Mouse (Mus musculus) liver, embryonic 12.5 days (tissue): ENCODE measurements around the gene Slc22a16. TPM values are rescaled to one million over a fixed set of nuclear protein-coding genes. Genes with fewer than 3 reads are reported as not detected.

ENCODE experiments used
- ATAC-seq: fragments of 200-750 bp; cut with Nextera tagmentation; 2 replicates; pipeline ENCODE4 v1.8.0; 2017; ENCODE audit warnings: moderate number of reproducible peaks, mild to moderate bottlenecking, moderate library complexity
- H3K27ac ChIP-seq: fragments of 300-500 bp; sonication (generic); 2 replicates; pipeline ENCODE4 v1.5.1; 2016; ENCODE audit warnings: mild to moderate bottlenecking
- H3K27me3 ChIP-seq: fragments of 300-500 bp; sonication (generic); replicated peaks from 2 replicates; pipeline ENCODE4 v1.6.1; 2016; ENCODE audit warnings: mild to moderate bottlenecking, moderate library complexity
- H3K36me3 ChIP-seq: fragments of 300-500 bp; sonication (generic); 2 replicates; pipeline ENCODE4 v1.6.1; 2016; ENCODE audit warnings: mild to moderate bottlenecking, moderate library complexity
- H3K4me1 ChIP-seq: fragments of 300-500 bp; sonication (generic); 2 replicates; pipeline ENCODE4 v1.6.1; 2016
- H3K4me2 ChIP-seq: fragments of 300-500 bp; sonication (generic); 2 replicates; pipeline ENCODE4 v1.6.1; 2016; ENCODE audit warnings: mild to moderate bottlenecking, moderate library complexity
- H3K4me3 ChIP-seq: fragments of 300-500 bp; sonication (generic); 2 replicates; pipeline ENCODE4 v1.5.1; 2016; ENCODE audit warnings: mild to moderate bottlenecking, moderate library complexity
- H3K9ac ChIP-seq: fragments of 300-500 bp; sonication (generic); 2 replicates; pipeline ENCODE4 v1.6.1; 2016; ENCODE audit warnings: mild to moderate bottlenecking, moderate library complexity
- H3K9me3 ChIP-seq: fragments of 300-500 bp; sonication (generic); replicated peaks from 2 replicates; pipeline ENCODE4 v1.6.1; 2016; ENCODE audit warnings: mild to moderate bottlenecking, moderate library complexity
- WGBS: fragments of 180-500 bp; shearing (Covaris S2); methylation state at CpG from one replicate; pipeline ENCODE4 v1.1.7; 2016; ENCODE audit not compliant: insufficient replicate concordance; 5-methylcytosine and 5-hydroxymethylcytosine counted together
- polyA plus RNA-seq: library from polyadenylated mRNA; unstranded; fragments of >200 nt; fragmentation: Nextera tagmentation; extraction: Ambion mirVana; gene quantifications from 2 replicates; pipeline ENCODE4 v1.2.1, GENCODE M21; 2016

The Slc22a16 gene
- polyA plus RNA-seq, 1 experiment from 2014 or later: not detected

DNA sequence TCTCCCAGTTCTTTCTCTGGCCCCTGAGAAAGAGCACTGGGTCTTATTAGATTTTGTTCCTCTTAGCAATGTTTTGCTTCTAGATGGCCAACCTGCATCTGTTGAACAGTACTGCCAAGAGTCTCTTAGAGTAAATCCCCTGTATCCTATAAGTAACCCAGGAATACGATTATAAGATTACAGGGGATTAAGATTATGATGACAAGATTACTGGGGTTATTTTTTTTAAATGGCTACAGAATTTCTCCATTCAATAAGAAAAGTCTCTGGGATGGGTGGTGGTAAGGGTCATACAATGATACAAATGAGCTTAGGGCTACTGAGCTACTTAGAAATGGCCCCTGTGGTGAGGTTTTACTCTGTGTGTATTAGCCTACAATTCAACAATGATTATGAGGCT, 75.2 kb downstream of the Slc22a16 start:
- H3K9me3 ChIP-seq: no peaks in the 10 kb centered on the region
- peaks cover 12% of the 10 kb centered on the region for H3K27me3 ChIP-seq
- no peak overlapping the region for H3K27ac ChIP-seq
- H3K9ac ChIP-seq: no peak overlapping the region
- no peak overlapping the region for H3K4me2 ChIP-seq
- H3K4me1 ChIP-seq: no peaks in the 10 kb centered on the region
- WGBS: 47% methylated on average over 1 of the region's 1 CpGs
- no peak overlapping the region for H3K4me3 ChIP-seq
- ATAC-seq: no peak
- H3K36me3 ChIP-seq: no peaks in the 10 kb centered on the region

DNA sequence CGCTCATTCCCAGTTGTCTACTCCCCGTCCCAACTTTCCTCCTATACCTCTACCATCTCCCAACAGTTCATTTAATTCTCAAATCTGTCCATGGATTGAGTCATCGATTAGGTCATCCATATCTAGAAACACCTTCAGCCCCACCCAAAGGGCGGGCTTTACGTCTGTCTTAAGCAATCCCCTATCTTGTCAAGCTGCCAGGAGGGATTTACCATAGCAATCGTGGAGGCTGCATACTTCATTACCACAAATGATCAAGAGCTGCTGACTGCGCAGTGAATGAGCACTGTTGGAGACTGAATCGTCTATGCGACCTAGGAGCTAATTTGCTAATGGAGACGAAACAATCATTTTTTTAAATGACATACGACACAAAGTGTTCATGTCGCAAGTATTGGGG, 78.6 kb downstream of the Slc22a16 start:
- Histone ChIP-seq H3K4me2 (no peak overlapping the region), H3K27me3 (peaks cover 12% of the 10 kb centered on the region), H3K36me3 (no peaks in the 10 kb centered on the region), H3K4me3 (no peak overlapping the region), H3K4me1 (no peaks in the 10 kb centered on the region), H3K9ac (no peak overlapping the region), H3K27ac (no peak overlapping the region), H3K9me3 (no peaks in the 10 kb centered on the region)
- ATAC-seq: no peak
- WGBS: 70% methylated on average over 12 of the region's 12 CpGs

- WGBS: 19% methylated on average over 4 of the region's 4 CpGs
- Histone ChIP-seq H3K36me3 (no peaks in the 10 kb centered on the region), H3K9me3 (no peaks in the 10 kb centered on the region), H3K9ac (no peak overlapping the region), H3K4me2 (no peak overlapping the region), H3K4me3 (no peak overlapping the region), H3K27me3 (peaks cover 12% of the 10 kb centered on the region), H3K27ac (no peak overlapping the region), H3K4me1 (no peaks in the 10 kb centered on the region)
- ATAC-seq: no peak
These were observed 79.5 kb downstream of the Slc22a16 start for GRCm38 (mm10) chr10:40649634-40650033.

- no peak overlapping the region for H3K4me2 ChIP-seq
- H3K4me1 ChIP-seq: no peaks in the 10 kb centered on the region
- no peak for ATAC-seq
- H3K9ac ChIP-seq: no peak overlapping the region
- WGBS: 53% methylated on average over 2 of the region's 2 CpGs
- H3K27ac ChIP-seq: no peak overlapping the region
- H3K36me3 ChIP-seq: no peaks in the 10 kb centered on the region
- peaks cover 4% of the 10 kb centered on the region for H3K27me3 ChIP-seq
- no peaks in the 10 kb centered on the region for H3K9me3 ChIP-seq
- no peak overlapping the region for H3K4me3 ChIP-seq
These were observed 81.5 kb downstream of the Slc22a16 start for GRCm38 (mm10) chr10:40651676-40652075.

Other genes starting within 250 kb of the Slc22a16 start
- gene Cdk19, start 230.8 kb upstream of the Slc22a16 start, polyA plus RNA-seq: 4.4 and 4.8 TPM in 2 replicates
- 0.11 TPM in 1 of 2 replicates, not detected in the other for gene Ddo, start 59.7 kb downstream of the Slc22a16 start, polyA plus RNA-seq
- 0.72 and 0.87 TPM in 2 replicates for gene Mettl24, start 112.9 kb downstream of the Slc22a16 start, polyA plus RNA-seq